29 mouse cellular contexts compared by ENCODE assay signal in the genomic region with DNA sequence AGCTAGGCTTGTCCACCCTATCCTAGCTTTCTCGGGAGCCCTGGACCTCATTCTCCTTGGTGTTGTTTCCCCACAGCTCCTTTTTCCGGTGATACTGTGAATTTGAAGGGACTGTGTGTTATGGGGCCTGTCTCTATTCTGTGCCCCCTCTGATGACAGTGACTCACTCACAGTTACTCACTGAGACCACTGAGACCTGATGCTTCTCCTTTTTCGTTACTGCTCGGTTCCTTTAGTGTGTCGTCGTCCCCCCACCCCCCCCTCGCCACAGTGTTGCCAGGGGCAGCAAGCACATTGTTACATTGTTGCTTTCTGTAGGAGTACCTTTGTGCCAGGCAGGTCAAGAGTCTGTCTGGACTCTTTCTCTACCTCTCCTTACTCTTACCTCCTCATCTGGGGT.
A peak's percentile ranks its signal among the peaks of the same experiment; 100 is the strongest.
DNase-seq lines count a peak whose midpoint lies in the region; ATAC-seq and TF ChIP-seq lines count a peak whose summit lies in the region.
"Had no signal": no experiment of that assay in that cellular context is flagged by ENCODE, and none has a peak within 500 bp of the region (broad histone marks: within the 10 kb centered on the region; RNA-seq: fewer than 3 reads in every experiment).

No protein-coding gene starts in this region.

- peak; percentile 28; the same call in 1 of the 2 replicates for ATAC-seq in lung, embryonic 16.5 days (ENCODE audit: low read depth)
- ATAC-seq in megakaryocyte progenitor cell, adult 5-6 weeks (replicated peaks; ENCODE audit: poor library complexity) = peak; percentile 91
- ATAC-seq in hindbrain, postnatal 0 days = no peak
- ATAC-seq: inflammation-experienced regulatory T-cells, adult 6 months; midbrain, embryonic 13.5 days had no signal

- H3K4me1 ChIP-seq in lung, embryonic 16.5 days (replicated peaks; ENCODE audit: control insufficient read depth, insufficient read depth, low read length) = peaks cover 9% of the 10 kb centered on the region
- H3K4me1 ChIP-seq in hindbrain, postnatal 0 days (ENCODE audit: insufficient read depth, low read length) = no peaks in the 10 kb centered on the region
- H3K4me1 ChIP-seq: limb, embryonic 10.5 days; liver, embryonic 13.5 days; midbrain, embryonic 13.5 days had no signal

- H3K27ac ChIP-seq in lung, embryonic 16.5 days (ENCODE audit: low read length) = no peak overlapping the region
- no peak overlapping the region for H3K27ac ChIP-seq in hindbrain, postnatal 0 days
- H3K27ac ChIP-seq: gastrocnemius, adult 2 months; heart, embryonic 10.5 days; heart, embryonic 15.5 days; hindbrain, embryonic 14.5 days; limb, embryonic 10.5 days; limb, embryonic 15.5 days; liver, embryonic 13.5 days; midbrain, embryonic 13.5 days had no signal

- WGBS in lung, embryonic 16.5 days = 59% methylated on average over 7 of the region's 7 CpGs
- 66% methylated on average over 7 of the region's 7 CpGs for WGBS in hindbrain, postnatal 0 days

- H3K27me3 ChIP-seq in lung, embryonic 16.5 days (ENCODE audit: control insufficient read depth, insufficient read depth, low read depth, low read length) = no peaks in the 10 kb centered on the region
- H3K27me3 ChIP-seq in hindbrain, postnatal 0 days (ENCODE audit: insufficient read depth, low read length) = no peaks in the 10 kb centered on the region
- H3K27me3 ChIP-seq: heart, embryonic 15.5 days; limb, embryonic 15.5 days; liver, embryonic 13.5 days; midbrain, embryonic 13.5 days had no signal

- no peak overlapping the region for H3K4me3 ChIP-seq in lung, embryonic 16.5 days (ENCODE audit: low read length)
- H3K4me3 ChIP-seq in hindbrain, postnatal 0 days (ENCODE audit: low read length) = no peak overlapping the region
- H3K4me3 ChIP-seq: erythroblast, embryonic 14.5 days; gastrocnemius, adult 2 months; heart, embryonic 10.5 days; heart, embryonic 15.5 days; layer of hippocampus, adult 2 months; limb, embryonic 10.5 days; limb, embryonic 15.5 days; liver, embryonic 13.5 days; midbrain, embryonic 13.5 days had no signal

- no peaks in the 10 kb centered on the region for H3K36me3 ChIP-seq in lung, embryonic 16.5 days (ENCODE audit: control insufficient read depth, insufficient read depth, low read length)
- H3K36me3 ChIP-seq in hindbrain, postnatal 0 days (ENCODE audit: insufficient read depth, low read length) = no peaks in the 10 kb centered on the region
- H3K36me3 ChIP-seq: heart, embryonic 10.5 days; heart, embryonic 15.5 days; limb, embryonic 10.5 days; limb, embryonic 15.5 days; liver, embryonic 13.5 days; midbrain, embryonic 13.5 days had no signal

- no peak for TF ChIP-seq CTCF in hindbrain, postnatal 0 days (IDR thresholded peaks at IDR 0.05; ENCODE audit: low read depth)

- no peak overlapping the region for H3K9ac ChIP-seq in lung, embryonic 16.5 days (ENCODE audit: low read length)
- no peak overlapping the region for H3K9ac ChIP-seq in hindbrain, postnatal 0 days (replicated peaks; ENCODE audit: low read length)
- H3K9ac ChIP-seq: heart, embryonic 15.5 days; hindbrain, embryonic 14.5 days; limb, embryonic 15.5 days; liver, embryonic 13.5 days; midbrain, embryonic 13.5 days had no signal

- no peak overlapping the region for H3K4me2 ChIP-seq in lung, embryonic 16.5 days (ENCODE audit: low read depth, low read length)
- H3K4me2 ChIP-seq in hindbrain, postnatal 0 days (ENCODE audit: low read depth, low read length) = no peak overlapping the region
- H3K4me2 ChIP-seq: heart, embryonic 15.5 days; hindbrain, embryonic 14.5 days; limb, embryonic 15.5 days; liver, embryonic 13.5 days; midbrain, embryonic 13.5 days had no signal

- DNase-seq in lung, postnatal 25 days (ENCODE audit: low spot score) = no peak
- DNase-seq in 416B (ENCODE audit: low read depth) = peak; percentile 31
- peak; percentile 42 for DNase-seq in c-Kit-positive CD71-negative TER-119-negative erythroid progenitor cells, embryonic 14.5 days (ENCODE audit: low read depth)
- DNase-seq in cerebellum, adult 9-11 months = no peak
- DNase-seq in left cerebral cortex, adult 9 months (ENCODE audit: low spot score in 2 of 2) = no peak
- DNase-seq in hindbrain, postnatal 0 days (ENCODE audit: low spot score) = no peak
- DNase-seq: cerebellum, adult 11 months; cerebellum, postnatal 10 days; gastrocnemius, adult 2 months; kidney, adult 18-20 months; kidney, postnatal 36 days; layer of hippocampus, postnatal 36 days; liver, embryonic 13.5 days; lung, postnatal 36 days; retina, postnatal 1 day; right cerebral cortex, postnatal 14 days; thymus, adult 18-20 months; thymus, postnatal 25 days had no signal

- no peaks in the 10 kb centered on the region for H3K9me3 ChIP-seq in lung, embryonic 16.5 days (ENCODE audit: control insufficient read depth, low read length)
- no peaks in the 10 kb centered on the region for H3K9me3 ChIP-seq in hindbrain, postnatal 0 days (ENCODE audit: low read length)
- H3K9me3 ChIP-seq: heart, embryonic 10.5 days; heart, embryonic 15.5 days; limb, embryonic 10.5 days; limb, embryonic 15.5 days; liver, embryonic 13.5 days; midbrain, embryonic 13.5 days had no signal

Comparison
In these comparisons a context has a peak if more than half of its experiments do, and no peak if none do; other contexts are left out.
1. DNase-seq: peak in 416B (single experiment) and c-Kit-positive CD71-negative TER-119-negative erythroid progenitor cells, embryonic 14.5 days (single experiment); none in lung, postnatal 25 days (single experiment), cerebellum, adult 9-11 months (single experiment), left cerebral cortex, adult 9 months (0 of 2) and hindbrain, postnatal 0 days (single experiment).